In genomic region chr8:13674294-13675010, GRCm38 (mm10) we compare ENCODE assay signal across 8 mouse cellular contexts. TPM values are rescaled to one million over a fixed set of nuclear protein-coding genes. Genes with fewer than 3 reads are reported as not detected.
DNase-seq lines count a peak whose midpoint lies in the region; ATAC-seq and TF ChIP-seq lines count a peak whose summit lies in the region.

No protein-coding gene starts in this region.

- H3K4me3 ChIP-seq in cerebellum, adult 2 months (replicated peaks; ENCODE audit: insufficient read depth, low read depth, low read length) = peak overlapping the region; percentile 88
- H3K4me3 ChIP-seq in hindbrain, postnatal 0 days (ENCODE audit: low read length) = peak overlapping the region; percentile 89

- H3K9ac ChIP-seq in hindbrain, postnatal 0 days (replicated peaks; ENCODE audit: low read length) = peak overlapping the region; percentile 80; the same call in 1 of the 2 replicates

- TF ChIP-seq POLR2A in cerebellum, adult 2 months (IDR thresholded peaks at IDR 0.05; ENCODE audit: borderline replicate concordance, insufficient read depth, low read length) = no peak

- no peaks in the 10 kb centered on the region for H3K36me3 ChIP-seq in hindbrain, postnatal 0 days (ENCODE audit: insufficient read depth, low read length)

- TF ChIP-seq CTCF in cerebellum, adult 2 months (IDR thresholded peaks at IDR 0.05; ENCODE audit: borderline replicate concordance, insufficient read depth, low read depth, low read length) = 0 out of 2 replicates have a peak, but pooled peaks have one; percentile 12
- TF ChIP-seq CTCF in hindbrain, postnatal 0 days (IDR thresholded peaks at IDR 0.05; ENCODE audit: low read depth) = peak; percentile 42

- peaks cover 41% of the 10 kb centered on the region for H3K4me1 ChIP-seq in cerebellum, adult 2 months (ENCODE audit: control insufficient read depth, insufficient read depth, low read length)
- peaks cover 47% of the 10 kb centered on the region for H3K4me1 ChIP-seq in hindbrain, postnatal 0 days (ENCODE audit: insufficient read depth, low read length)

- no peaks in the 10 kb centered on the region for H3K27me3 ChIP-seq in cerebellum, adult 2 months (ENCODE audit: control insufficient read depth, insufficient read depth, low read length)
- H3K27me3 ChIP-seq in hindbrain, postnatal 0 days (ENCODE audit: insufficient read depth, low read length) = no peaks in the 10 kb centered on the region

- H3K27ac ChIP-seq in cerebellum, adult 2 months (ENCODE audit: insufficient read depth, low read length) = peak overlapping the region; percentile 91
- peak overlapping the region; percentile 97 for H3K27ac ChIP-seq in hindbrain, postnatal 0 days

- ATAC-seq in hindbrain, postnatal 0 days = no peak

- 14% methylated on average over 12 of the region's 12 CpGs for WGBS in cerebellum, adult 2 months
- 49% methylated on average over 12 of the region's 12 CpGs for WGBS in hindbrain, postnatal 0 days

- H3K4me2 ChIP-seq in hindbrain, postnatal 0 days (ENCODE audit: low read depth, low read length) = peak overlapping the region; percentile 83

- peak in 1 of 2 experiments; percentile 48 for DNase-seq in cerebellum, adult 2 months
- DNase-seq in cerebellum, adult 11-12 months = no peak
- peak; percentile 52 for DNase-seq in thymus, postnatal 0 days (ENCODE audit: low spot score)
- no peak for DNase-seq in thymus, postnatal 10 days (ENCODE audit: low spot score in 2 of 2)
- peak; percentile 50 for DNase-seq in hindbrain, postnatal 0 days (ENCODE audit: low spot score)
- DNase-seq in monocyte, adult 2 months (ENCODE audit: low read depth in 1 of 2, low spot score in 2 of 2) = peak; percentile 30 to 54
- DNase-seq in urinary bladder, adult 2 months (ENCODE audit: low spot score) = no peak
- DNase-seq in urinary bladder, adult 18-20 months (ENCODE audit: low spot score in 2 of 2) = no peak

- no peaks in the 10 kb centered on the region for H3K9me3 ChIP-seq in hindbrain, postnatal 0 days (ENCODE audit: low read length)

RNA-seq across cellular contexts. Expression of gene Rasa3, which starts 3.0 kb away (rescaled TPM):
- polyA plus RNA-seq in cerebellum, adult 2 months (2012; rRNA removed) = 94.9 and 107 TPM in 2 replicates
- 24.2 TPM in 2 replicates for polyA plus RNA-seq in thymus, postnatal 0 days (2015; fragmentation: Nextera tagmentation; extraction: Ambion mirVana)
- 84.7 and 85.2 TPM in 2 replicates for total RNA-seq in hindbrain, postnatal 0 days (2014; rRNA removed)
- 29.4 and 33.5 TPM in 2 replicates for polyA plus RNA-seq in hindbrain, postnatal 0 days (2015; fragmentation: Nextera tagmentation; extraction: Ambion mirVana)
- 49.5 and 51.4 TPM in 2 replicates for polyA plus RNA-seq in urinary bladder, adult 2 months (2012; rRNA removed)

RNA-seq across cellular contexts. Expression of gene Cfap97d2, which starts 31.2 kb away (rescaled TPM):
- 1.7 and 3.0 TPM in 2 replicates for polyA plus RNA-seq in cerebellum, adult 2 months (2012; rRNA removed)
- polyA plus RNA-seq in thymus, postnatal 0 days (2015; fragmentation: Nextera tagmentation; extraction: Ambion mirVana) = 0.08 TPM in 1 of 2 replicates, not detected in the other
- 0.54 and 0.84 TPM in 2 replicates for total RNA-seq in hindbrain, postnatal 0 days (2014; rRNA removed)
- polyA plus RNA-seq in hindbrain, postnatal 0 days (2015; fragmentation: Nextera tagmentation; extraction: Ambion mirVana) = 1.8 TPM in 2 replicates
- polyA plus RNA-seq in urinary bladder, adult 2 months (2012; rRNA removed) = 0.11 and 0.27 TPM in 2 replicates

Comparison
In these comparisons a context has a peak if more than half of its experiments do, and no peak if none do; other contexts are left out.
1. DNase-seq: peak in thymus, postnatal 0 days (single experiment), hindbrain, postnatal 0 days (single experiment) and monocyte, adult 2 months (2 of 2); none in cerebellum, adult 11-12 months (single experiment), thymus, postnatal 10 days (0 of 2), urinary bladder, adult 2 months (single experiment) and urinary bladder, adult 18-20 months (0 of 2).